Mouse (Mus musculus) heart, embryonic 10.5 days (tissue): ENCODE data around the gene Atp13a4. TPM values are rescaled to one million over a fixed set of nuclear protein-coding genes. Genes with fewer than 3 reads are reported as not detected.

Experiments used
- DNase-seq: peaks from one replicate; pipeline ENCODE4 v3.0.0-alpha.2; 2017; ENCODE audit warnings: low spot score
- H3K27ac ChIP-seq: fragments of 300-500 bp; sonication (generic); 2 replicates; pipeline ENCODE4 v1.5.1; 2016; ENCODE audit warnings: mild to moderate bottlenecking
- H3K27me3 ChIP-seq: fragments of 300-500 bp; sonication (generic); 2 replicates; pipeline ENCODE4 v1.6.1; 2016; ENCODE audit warnings: mild to moderate bottlenecking; ENCODE audit not compliant: poor library complexity, insufficient read depth, severe bottlenecking
- H3K36me3 ChIP-seq: fragments of 300-500 bp; sonication (generic); 2 replicates; pipeline ENCODE4 v1.6.1; 2016; ENCODE audit warnings: mild to moderate bottlenecking, moderate library complexity
- H3K4me1 ChIP-seq: fragments of 300-500 bp; sonication (generic); 2 replicates; pipeline ENCODE4 v1.6.1; 2016; ENCODE audit warnings: mild to moderate bottlenecking
- H3K4me3 ChIP-seq: fragments of 300-500 bp; sonication (generic); 2 replicates; pipeline ENCODE4 v1.5.1; 2016; ENCODE audit warnings: mild to moderate bottlenecking, moderate library complexity
- H3K9me3 ChIP-seq: fragments of 300-500 bp; sonication (generic); 2 replicates; pipeline ENCODE4 v1.6.1; 2016; ENCODE audit warnings: mild to moderate bottlenecking, moderate library complexity
- WGBS: fragments of 180-500 bp; shearing (Covaris S2); methylation state at CpG from one replicate; pipeline ENCODE4 v1.1.7; 2016; 5-methylcytosine and 5-hydroxymethylcytosine counted together
- polyA plus RNA-seq: library from polyadenylated mRNA; unstranded; fragments of >200 nt; fragmentation: Nextera tagmentation; extraction: Ambion mirVana; gene quantifications from 2 replicates; pipeline ENCODE4 v1.2.1, GENCODE M21; 2016

The Atp13a4 gene
- 0.07 and 0.11 TPM in 2 replicates for polyA plus RNA-seq

DNA sequence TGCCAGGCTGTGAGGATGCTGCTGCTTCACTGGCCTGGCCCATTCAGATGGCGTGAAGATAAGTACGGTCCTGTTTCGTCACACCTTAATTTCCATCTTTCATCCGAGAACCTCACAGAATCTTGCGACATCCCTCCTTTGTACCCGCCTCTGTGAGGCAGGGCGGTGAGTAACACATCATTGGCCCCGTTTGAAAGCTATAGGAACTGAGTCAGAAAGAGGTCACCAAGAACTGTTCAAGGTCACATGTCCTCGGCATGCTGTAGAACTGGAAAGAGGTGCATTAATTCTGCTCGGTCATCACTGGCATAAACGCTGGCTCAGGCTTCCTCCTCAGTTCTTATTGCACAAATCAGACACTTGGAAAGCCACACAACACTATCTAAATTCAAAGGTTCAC, at the start of gene Atp13a4:
Gene Atp13a4 (minus strand): TSS at position 36 of the 400 bp plus-strand sequence.
- Histone ChIP-seq H3K9me3 (no peaks in the 10 kb centered on the region), H3K36me3 (no peaks in the 10 kb centered on the region), H3K27ac (no peak within 1 kb of the TSS), H3K4me1 (no peaks in the 10 kb centered on the region), H3K4me3 (no peak within 1 kb of the TSS), H3K27me3 (no peaks in the 10 kb centered on the region)
- 76% methylated on average over 11 of the region's 11 CpGs for WGBS
- no peak for DNase-seq

DNA sequence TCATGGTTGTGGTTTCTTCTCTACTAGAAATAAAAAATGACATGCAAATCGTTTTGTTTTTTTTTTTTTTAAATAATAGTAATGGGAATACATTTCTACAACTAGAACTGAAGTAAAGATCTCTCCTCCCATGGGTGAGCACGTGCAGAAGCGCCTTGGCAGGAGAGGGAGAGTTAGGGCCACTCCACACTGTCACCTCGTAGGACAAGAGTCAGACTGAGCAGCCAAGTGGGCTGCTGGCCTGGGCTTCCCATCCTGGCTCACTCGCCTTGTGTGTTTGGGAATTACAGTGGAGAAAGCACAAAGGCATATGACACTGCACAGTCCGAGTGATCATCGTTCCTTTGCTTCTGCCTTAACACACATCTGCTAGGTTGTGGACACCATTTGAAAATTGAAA, 47.5 kb upstream of the Atp13a4 start:
- no peak for DNase-seq
- Histone ChIP-seq H3K4me1 (no peaks in the 10 kb centered on the region), H3K9me3 (no peaks in the 10 kb centered on the region), H3K27ac (no peak overlapping the region), H3K36me3 (peaks cover 54% of the 10 kb centered on the region), H3K4me3 (no peak overlapping the region), H3K27me3 (no peaks in the 10 kb centered on the region)
- 83% methylated on average over 7 of the region's 7 CpGs for WGBS

DNA sequence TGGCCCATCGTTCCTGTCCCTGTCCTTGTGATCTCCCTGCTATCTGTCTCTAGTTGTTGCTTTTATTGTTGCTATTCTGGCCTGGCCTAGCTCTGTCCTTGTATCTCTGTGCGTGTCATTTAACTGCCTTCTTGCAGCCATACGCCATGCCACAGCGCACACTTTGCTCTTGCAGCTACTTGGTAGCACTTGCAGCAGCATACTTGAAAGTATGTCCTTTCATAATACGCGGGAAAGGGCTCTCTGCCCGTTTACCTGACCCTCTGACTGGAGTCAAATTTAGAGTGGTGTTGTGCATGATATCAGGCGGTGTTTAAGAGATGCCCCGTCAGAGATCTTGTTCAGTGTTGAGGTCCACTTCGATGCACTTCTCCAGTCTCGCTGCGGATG, 35.1 kb upstream of the Atp13a4 start:
- no peaks in the 10 kb centered on the region for H3K27me3 ChIP-seq
- no peaks in the 10 kb centered on the region for H3K36me3 ChIP-seq
- H3K4me1 ChIP-seq: peaks cover 7% of the 10 kb centered on the region
- no peak for DNase-seq
- WGBS: 8% methylated on average over 12 of the region's 12 CpGs
- H3K27ac ChIP-seq: peak overlapping the region; percentile 96
- no peaks in the 10 kb centered on the region for H3K9me3 ChIP-seq
- H3K4me3 ChIP-seq: peak overlapping the region; percentile 92

DNA sequence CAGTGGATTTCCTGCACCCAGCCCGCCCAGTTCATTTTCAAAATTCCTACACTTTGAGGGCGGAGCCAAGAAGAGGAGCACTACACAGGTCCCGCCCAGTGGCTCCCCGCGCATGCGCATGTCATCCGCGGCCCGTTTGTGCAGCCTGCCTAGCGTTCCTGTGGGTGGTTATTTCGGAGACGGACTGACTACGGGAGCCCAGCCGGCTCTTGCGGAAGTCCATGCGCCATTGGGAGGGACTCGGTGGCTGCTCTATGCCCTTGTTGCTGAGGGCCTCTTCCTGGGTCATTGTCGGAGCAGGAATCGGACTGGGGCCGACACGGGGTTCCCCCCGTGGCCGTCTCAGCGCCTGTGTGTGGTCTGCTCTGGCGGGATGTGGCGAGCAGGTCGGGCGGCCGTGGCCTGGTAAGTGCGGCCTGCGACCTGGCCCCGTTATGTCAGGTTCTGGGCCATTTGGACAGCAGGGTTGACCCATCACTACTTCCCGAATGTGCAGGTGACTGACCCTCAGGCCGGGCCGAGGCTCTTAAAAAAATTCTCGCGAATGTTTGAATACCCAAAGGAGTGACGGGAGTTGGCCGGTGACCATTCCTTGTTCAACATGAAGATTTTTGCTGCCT, 34.6 kb upstream of the Atp13a4 start, which contains the start of gene Opa1:
Gene Opa1 (plus strand): TSS at position 168 of the 620 bp plus-strand sequence.
- Histone ChIP-seq H3K4me1 (peaks cover 7% of the 10 kb centered on the region), H3K36me3 (no peaks in the 10 kb centered on the region), H3K27ac (peak within 1 kb of the TSS; percentile 96), H3K9me3 (no peaks in the 10 kb centered on the region), H3K4me3 (peak within 1 kb of the TSS; percentile 92), H3K27me3 (no peaks in the 10 kb centered on the region)
- under 1% methylated on average over 39 of the region's 39 CpGs for WGBS
- peak; percentile 99 for DNase-seq

DNA sequence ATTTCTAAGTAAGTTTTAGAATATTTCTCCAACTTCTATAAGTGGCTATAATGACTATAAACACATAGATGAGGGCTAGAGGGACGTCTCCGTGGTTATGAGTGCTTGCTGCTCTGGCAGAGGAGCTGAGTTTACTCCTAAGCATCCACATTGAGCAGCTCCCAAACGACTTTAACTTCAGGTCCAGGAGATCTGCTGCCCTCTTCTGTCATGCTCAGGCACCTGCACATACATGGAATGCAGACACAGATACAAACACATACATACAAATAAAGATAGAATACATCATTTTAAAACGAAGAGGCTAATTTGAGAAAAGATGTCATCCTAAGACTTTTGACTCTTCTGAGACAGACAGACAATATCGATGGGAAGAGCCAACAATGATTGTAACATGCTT, 31.0 kb upstream of the Atp13a4 start:
- Histone ChIP-seq H3K36me3 (no peaks in the 10 kb centered on the region), H3K27ac (no peak overlapping the region), H3K9me3 (no peaks in the 10 kb centered on the region), H3K27me3 (no peaks in the 10 kb centered on the region), H3K4me1 (peaks cover 6% of the 10 kb centered on the region), H3K4me3 (no peak overlapping the region)
- WGBS: 17% methylated on average over 5 of the region's 5 CpGs
- no peak for DNase-seq

DNA sequence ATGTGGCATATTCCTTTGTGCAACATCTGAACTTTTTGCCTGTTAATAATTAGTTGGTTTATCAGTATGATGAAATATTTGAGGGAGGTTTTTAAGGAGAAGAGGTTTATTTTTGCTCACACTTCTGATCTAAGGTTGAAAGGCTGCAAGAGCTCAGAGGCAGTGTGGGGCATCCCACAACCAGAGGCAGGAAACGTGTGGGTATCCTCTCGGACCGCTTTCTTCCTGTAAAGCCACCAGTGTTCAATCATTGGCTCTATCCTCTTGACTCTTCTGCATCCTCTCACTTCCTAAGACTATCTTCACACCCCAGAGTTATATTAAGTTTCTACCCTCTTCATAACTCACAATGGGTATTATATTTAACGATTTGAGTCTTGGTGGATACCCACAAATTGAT, 29.3 kb upstream of the Atp13a4 start:
- H3K4me3 ChIP-seq: no peak overlapping the region
- H3K4me1 ChIP-seq: no peaks in the 10 kb centered on the region
- H3K9me3 ChIP-seq: no peaks in the 10 kb centered on the region
- H3K27ac ChIP-seq: no peak overlapping the region
- no peaks in the 10 kb centered on the region for H3K27me3 ChIP-seq
- DNase-seq: no peak
- H3K36me3 ChIP-seq: no peaks in the 10 kb centered on the region
- 60% methylated on average over 4 of the region's 4 CpGs for WGBS

DNA sequence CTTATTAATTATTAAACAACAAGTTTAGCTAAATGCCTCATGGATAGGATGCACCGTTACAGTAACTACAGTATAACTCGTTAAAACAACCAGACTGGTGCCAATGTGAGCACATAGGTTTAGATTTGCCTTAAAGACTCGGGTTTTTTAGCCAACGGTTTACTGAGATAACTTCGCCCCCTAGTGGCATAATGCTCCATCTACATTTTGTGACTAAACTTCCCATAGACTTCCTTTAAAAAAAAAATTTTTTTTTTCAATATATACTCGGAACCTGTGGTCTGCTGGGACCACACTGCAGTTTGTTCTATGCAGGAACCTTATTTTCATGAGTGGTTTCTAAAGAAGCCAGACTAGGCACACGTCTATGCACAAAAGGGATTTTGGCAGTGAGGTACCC, 16.2 kb upstream of the Atp13a4 start:
- Histone ChIP-seq H3K36me3 (no peaks in the 10 kb centered on the region), H3K27ac (no peak overlapping the region), H3K4me1 (no peaks in the 10 kb centered on the region), H3K9me3 (no peaks in the 10 kb centered on the region), H3K27me3 (no peaks in the 10 kb centered on the region), H3K4me3 (peak overlapping the region; percentile 36)
- WGBS: 7% methylated on average over 7 of the region's 7 CpGs
- no peak for DNase-seq

DNA sequence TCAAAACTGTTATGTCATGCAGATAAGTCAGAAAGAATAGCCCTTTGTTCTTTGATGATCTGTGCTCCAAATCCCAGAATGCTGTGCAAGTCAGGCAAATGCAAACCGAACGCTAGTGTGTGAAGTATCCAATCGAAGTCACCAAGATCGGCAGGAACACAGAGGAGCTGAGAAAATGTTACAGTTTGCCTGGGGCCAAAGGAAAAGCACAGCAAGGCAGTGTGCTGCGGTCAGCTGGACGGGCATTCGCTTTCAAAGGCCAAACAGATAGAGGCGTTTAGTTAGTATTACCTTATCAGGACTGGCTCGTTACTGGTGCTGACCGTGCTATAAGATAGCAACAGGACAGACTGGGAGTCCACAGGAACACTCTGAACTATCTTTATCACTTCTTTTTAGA, 15.8 kb upstream of the Atp13a4 start:
- DNase-seq: no peak
- peak overlapping the region; percentile 36 for H3K4me3 ChIP-seq
- no peaks in the 10 kb centered on the region for H3K4me1 ChIP-seq
- H3K9me3 ChIP-seq: no peaks in the 10 kb centered on the region
- no peak overlapping the region for H3K27ac ChIP-seq
- no peaks in the 10 kb centered on the region for H3K36me3 ChIP-seq
- WGBS: 27% methylated on average over 10 of the region's 10 CpGs
- H3K27me3 ChIP-seq: no peaks in the 10 kb centered on the region

DNA sequence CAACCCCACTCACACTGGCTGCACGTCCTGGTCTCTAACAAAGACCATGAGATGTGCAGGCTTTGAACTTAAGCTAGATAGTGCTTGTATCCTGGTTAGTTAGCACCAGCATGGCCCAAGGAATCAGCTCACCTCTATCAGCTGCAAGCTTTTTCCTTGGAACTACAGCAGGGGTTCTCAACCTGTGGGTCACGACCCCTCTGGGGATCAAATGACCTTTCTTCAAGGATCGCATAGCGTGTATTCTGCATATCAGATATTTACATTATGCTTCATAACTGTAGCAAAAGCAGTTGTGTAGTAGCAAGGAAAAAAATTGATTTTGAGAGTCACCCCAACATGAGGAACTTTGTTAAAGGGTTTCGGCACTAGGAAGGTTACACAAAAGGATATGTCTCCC, 15.0 kb upstream of the Atp13a4 start:
- no peaks in the 10 kb centered on the region for H3K4me1 ChIP-seq
- no peaks in the 10 kb centered on the region for H3K27me3 ChIP-seq
- no peak overlapping the region for H3K4me3 ChIP-seq
- no peak for DNase-seq
- WGBS: 83% methylated on average over 5 of the region's 5 CpGs
- H3K36me3 ChIP-seq: no peaks in the 10 kb centered on the region
- no peaks in the 10 kb centered on the region for H3K9me3 ChIP-seq
- no peak overlapping the region for H3K27ac ChIP-seq

DNA sequence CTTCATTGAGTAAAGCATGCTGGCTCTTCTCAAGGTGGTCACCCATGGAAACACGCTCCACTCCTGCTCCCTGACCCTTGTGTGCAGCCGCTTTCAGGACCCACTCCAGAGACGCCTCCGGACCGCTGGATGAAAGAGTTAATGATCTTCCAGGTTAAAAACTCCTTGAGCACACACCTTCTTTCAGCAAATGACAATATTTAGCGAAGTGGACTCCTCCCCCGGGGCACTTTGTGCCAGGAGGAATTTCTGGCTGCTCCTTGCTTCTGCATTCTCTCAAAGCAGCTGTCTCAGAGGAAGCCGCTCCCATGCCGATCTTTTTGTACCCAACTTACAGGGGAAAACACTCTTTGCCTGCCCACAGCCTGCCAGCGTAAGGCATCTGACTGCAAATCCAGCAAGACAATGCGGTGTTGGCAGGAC, 3.4 kb downstream of the Atp13a4 start:
- Histone ChIP-seq H3K4me1 (no peaks in the 10 kb centered on the region), H3K27ac (no peak overlapping the region), H3K4me3 (no peak overlapping the region), H3K27me3 (no peaks in the 10 kb centered on the region), H3K9me3 (no peaks in the 10 kb centered on the region), H3K36me3 (no peaks in the 10 kb centered on the region)
- 69% methylated on average over 11 of the region's 11 CpGs for WGBS
- DNase-seq: no peak

DNA sequence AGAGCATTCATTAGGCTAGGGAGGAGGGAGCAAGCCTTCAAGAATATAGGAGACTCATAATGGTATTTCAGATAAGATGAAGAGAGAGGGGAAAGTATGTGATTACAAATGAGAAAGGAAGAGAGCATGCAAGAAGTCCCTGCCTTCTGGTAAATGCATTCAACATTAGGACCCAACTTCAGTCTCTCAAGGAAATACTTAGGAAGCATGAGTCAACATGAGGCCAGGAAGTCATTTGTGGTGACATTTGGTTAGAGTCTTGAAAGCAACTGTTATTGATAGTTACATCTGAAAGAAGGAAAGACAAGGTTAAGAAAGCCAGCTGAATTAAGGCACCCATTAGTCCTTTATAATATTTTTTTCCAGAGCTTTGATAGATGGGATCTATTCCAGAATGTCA, 4.8 kb downstream of the Atp13a4 start:
- Histone ChIP-seq H3K4me3 (no peak overlapping the region), H3K27me3 (no peaks in the 10 kb centered on the region), H3K9me3 (no peaks in the 10 kb centered on the region), H3K36me3 (no peaks in the 10 kb centered on the region), H3K4me1 (no peaks in the 10 kb centered on the region), H3K27ac (no peak overlapping the region)
- no peak for DNase-seq

DNA sequence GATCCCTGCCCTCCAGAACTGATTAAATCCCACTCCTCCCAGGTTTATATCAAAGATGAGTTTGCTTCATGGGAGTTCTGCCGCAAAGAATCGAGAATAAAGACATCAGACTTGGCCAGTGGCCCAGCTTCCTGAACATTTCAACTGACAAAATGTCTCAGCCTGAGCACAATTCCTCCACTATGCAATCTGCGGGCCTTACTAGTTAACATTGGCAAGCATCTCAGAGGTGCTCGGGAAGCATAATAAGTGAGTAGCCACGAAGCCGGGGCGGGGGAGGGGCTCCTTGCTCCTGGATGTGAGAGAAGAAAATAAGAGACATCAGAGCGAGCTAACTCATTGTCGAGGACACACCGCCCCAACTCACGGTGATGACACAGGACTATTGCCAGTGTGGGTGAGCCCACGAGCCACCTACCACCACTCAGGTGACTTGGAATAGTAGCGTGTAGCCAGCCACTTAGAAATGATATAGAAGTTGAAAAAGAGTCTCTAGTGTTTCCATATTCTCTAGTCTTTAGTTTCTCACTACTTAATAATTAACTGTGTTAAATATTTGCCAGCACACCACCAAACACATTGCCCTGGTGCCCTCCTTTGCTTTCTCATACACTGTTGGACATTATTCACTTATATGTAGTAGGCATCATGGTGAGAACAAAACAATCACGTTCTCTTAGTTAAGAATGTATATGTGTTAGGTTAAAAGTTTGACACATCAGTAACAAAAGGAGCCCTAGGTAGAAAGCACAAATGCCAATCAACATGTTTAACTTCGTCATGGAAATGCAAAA, 8.1 kb downstream of the Atp13a4 start:
- no peak overlapping the region for H3K4me3 ChIP-seq
- H3K27ac ChIP-seq: no peak overlapping the region
- H3K27me3 ChIP-seq: no peaks in the 10 kb centered on the region
- 74% methylated on average over 15 of the region's 15 CpGs for WGBS
- no peaks in the 10 kb centered on the region for H3K36me3 ChIP-seq
- no peak for DNase-seq
- H3K9me3 ChIP-seq: no peaks in the 10 kb centered on the region
- H3K4me1 ChIP-seq: no peaks in the 10 kb centered on the region

DNA sequence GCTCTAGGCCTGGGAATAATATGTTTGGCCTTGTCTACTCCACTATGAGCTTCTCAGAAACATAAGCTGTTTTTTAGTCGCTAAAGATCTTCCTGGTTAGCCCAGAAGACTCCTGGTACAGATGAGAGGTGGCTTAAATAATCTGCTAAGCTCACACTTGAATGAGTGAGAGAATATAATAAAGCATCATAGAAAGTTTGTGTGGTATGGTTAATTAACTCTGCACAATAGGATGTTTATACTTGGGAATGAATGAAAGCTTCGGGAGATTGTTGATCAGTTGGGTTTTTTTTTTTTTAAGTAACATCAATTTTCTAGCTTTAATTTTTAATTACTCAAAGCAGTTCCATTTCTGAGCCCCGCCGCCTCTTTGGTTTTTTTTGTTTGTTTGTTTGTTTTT, 8.8 kb downstream of the Atp13a4 start:
- no peaks in the 10 kb centered on the region for H3K27me3 ChIP-seq
- WGBS: 86% methylated on average over 4 of the region's 4 CpGs
- no peak for DNase-seq
- no peaks in the 10 kb centered on the region for H3K9me3 ChIP-seq
- H3K4me3 ChIP-seq: no peak overlapping the region
- H3K27ac ChIP-seq: no peak overlapping the region
- no peaks in the 10 kb centered on the region for H3K4me1 ChIP-seq
- H3K36me3 ChIP-seq: no peaks in the 10 kb centered on the region
